Mouse (Mus musculus) kidney, adult 9 months (tissue): ENCODE measurements around the gene Ccnd1.

ENCODE experiments used
- DNase-seq: peaks from one replicate; pipeline ENCODE4 v3.0.0; 2022

The Ccnd1 gene

DNA sequence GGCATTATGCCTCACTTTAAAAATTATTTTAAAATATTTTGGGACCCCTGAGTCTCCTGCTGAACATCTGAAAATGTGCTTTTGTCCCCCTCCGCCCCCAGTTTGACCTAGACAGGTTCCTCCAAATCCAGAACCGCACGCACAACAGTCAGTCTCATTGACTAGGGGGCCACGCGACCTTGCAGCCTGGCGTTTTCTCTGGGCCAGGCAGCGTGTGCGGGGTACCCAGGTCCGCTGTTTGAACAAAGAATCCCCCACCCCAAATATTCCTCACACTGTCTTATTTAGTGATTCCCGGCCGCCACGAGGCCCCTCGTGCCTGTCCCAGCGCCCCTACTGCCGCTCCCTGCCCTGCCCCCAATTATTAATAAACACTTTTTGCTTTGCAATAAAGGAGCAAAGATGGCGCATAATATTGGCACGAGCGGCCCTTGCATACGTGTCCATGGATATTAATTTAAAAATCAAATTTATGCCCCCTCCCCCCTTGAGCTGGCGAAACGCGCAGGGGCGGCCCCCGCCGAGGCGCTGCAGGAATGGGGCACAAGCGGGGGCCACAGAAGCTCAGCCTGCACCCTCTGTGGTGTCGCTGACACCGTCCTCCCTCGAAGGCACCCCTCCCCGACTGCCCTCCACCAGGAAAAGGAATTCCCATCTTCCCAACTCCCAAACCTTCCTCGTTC, 923 bp downstream of the Ccnd1 start:
- peak; percentile 26 for DNase-seq

DNA sequence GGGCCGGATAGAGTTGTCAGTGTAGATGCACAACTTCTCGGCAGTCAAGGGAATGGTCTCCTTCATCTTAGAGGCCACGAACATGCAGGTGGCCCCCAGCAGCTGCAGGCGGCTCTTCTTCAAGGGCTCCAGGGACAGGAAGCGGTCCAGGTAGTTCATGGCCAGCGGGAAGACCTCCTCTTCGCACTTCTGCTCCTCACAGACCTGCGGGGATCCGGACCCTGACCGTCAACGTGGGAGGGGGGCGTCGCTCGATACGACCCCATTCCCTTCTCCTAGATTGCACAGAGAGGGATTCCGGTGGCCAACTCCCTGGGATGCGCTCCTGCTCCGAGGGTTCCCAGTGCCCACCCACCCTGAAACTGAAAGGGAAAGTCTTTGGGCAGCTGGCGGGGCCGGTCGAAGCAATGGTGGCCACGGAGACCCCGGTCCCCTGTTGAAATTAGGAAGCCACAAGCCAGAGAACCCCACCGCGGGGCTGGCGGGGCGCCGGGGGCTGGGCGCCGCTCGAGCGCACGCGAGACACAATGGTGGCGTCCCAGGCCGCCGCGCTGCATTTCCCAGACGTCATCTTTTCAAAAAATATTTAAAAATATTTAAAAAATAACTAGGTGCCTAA, 1.7 kb downstream of the Ccnd1 start:
- no peak for DNase-seq

- DNase-seq = peak; percentile 91
These were observed 2.2 kb downstream of the Ccnd1 start for GRCm38 (mm10) chr7:144937490-144937889.

DNA sequence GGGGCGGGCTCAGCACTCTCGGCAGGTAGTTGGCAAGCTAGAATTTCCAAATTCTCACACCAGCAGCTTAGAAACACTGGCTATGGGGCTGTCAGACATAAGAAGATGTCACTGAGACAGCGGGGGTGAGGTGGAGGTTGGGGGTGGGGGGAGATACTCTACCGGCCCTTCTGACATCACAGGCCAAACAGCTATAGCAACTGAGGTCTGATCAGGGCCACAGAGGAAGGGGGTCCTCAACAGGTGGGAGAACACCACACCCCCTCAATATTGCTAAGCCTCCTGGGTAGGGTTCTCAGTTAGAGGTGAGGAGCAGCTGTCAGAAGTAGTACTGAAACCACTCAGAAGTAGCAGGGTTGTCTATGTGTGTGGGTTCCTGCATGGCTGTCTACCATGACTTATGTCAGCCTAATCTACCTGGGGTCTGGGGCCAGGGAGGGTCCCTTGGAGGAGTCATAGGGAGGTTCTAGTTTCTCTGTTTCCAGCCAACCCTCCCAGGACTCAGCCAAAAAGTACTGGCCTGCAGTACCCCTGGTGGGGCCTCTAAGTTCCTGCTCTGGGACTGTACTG, 3.3 kb downstream of the Ccnd1 start:
- no peak for DNase-seq

GRCm38 (mm10) chr7:144935563-144935962, 4.2 kb downstream of the Ccnd1 start:
- DNase-seq = peak; percentile 46

DNA sequence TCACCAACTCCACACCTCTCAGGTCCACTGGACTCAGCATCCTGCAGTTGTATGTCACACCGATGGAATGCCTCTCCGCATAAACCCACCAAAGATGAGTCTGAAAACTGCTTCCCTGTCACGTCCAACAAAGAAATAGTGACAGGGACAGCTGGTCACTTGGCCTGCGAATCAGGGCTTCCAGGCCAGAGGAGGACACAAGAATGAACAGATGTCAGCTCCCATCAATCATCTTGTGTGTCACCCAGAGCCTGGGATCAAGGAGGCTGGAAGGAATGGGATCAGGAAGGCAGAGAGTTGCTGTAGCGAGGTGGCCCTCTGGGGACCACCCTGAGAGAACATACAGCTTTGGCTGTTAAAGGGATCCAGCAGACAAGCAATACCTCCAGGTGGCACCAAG, 4.8 kb downstream of the Ccnd1 start:
- no peak for DNase-seq

GRCm38 (mm10) chr7:144933796-144934195, 5.9 kb downstream of the Ccnd1 start:
- no peak for DNase-seq

DNA sequence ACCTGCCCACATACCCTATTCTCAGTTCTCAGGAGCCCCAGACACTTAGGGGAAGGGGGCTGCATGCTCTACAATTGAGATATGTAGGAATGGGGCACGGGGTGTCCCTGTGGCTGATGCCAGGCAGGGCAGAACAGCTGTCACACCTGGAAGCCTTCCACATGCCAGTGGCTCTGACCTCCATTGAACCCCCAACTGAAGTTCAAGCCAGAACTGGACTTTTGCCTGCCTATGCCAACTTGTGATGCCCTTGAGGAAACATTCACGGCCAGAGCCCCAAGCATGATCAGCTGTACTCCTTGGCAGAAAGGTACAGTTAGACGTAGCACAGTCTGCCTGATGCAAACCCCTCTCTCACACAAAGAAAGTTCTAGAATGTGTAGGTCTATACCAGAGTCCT, 6.4 kb downstream of the Ccnd1 start:
- peak; percentile 84 for DNase-seq

- no peak for DNase-seq
These were observed 7.3 kb downstream of the Ccnd1 start for GRCm38 (mm10) chr7:144932389-144932937.

- peak; percentile 35 for DNase-seq
These were observed 7.9 kb downstream of the Ccnd1 start for GRCm38 (mm10) chr7:144931778-144932177.

- no peak for DNase-seq
These were observed 9.8 kb downstream of the Ccnd1 start for GRCm38 (mm10) chr7:144929931-144930330.

DNA sequence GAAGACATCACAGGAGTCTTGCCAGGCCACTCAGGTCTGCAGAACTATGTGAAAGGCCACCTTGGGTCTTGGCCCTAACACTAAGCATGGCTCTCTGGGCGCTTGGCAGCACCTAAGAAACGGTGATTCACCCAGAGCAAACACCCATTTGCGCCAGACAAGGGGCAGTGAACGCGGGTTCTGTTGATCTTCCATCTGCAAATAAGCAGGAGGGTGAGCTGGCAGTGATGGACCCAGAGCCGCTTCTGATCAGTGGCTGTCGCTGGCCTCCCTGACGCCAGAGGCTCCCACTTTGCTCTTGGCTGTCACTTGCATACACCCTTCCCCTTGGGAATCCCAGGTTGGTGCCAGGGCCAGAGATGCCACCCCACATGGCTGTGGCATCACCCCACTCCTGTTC, 10.2 kb downstream of the Ccnd1 start:
- no peak for DNase-seq

- DNase-seq = peak; percentile 48
These were observed 10.9 kb downstream of the Ccnd1 start for GRCm38 (mm10) chr7:144928889-144929210.

- no peak for DNase-seq
These were observed 11.5 kb downstream of the Ccnd1 start for GRCm38 (mm10) chr7:144928009-144928888.

GRCm38 (mm10) chr7:144927591-144927990, 12.1 kb downstream of the Ccnd1 start:
- DNase-seq = no peak

DNA sequence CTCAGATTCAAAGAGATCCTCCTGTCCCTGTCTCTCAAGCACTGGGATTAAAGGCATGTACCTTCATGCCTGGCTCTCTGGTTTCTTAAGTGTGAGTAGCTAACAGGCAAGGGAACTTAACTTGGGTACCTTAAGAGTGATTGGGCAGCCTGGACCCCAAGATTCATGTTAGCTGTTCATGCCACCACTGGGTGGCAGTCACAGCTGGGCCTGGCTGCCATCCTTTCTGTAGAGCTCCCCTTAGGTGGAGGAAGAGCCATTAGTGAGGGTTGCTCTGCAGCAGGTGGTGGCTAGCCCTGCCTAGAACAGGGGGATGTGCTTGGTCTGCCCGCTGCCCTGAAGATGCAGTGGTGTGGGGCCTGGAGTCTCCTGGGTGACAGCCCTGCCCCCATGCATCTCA, 20.9 kb downstream of the Ccnd1 start:
- no peak for DNase-seq

- peak; percentile 92 for DNase-seq
These were observed 24.6 kb downstream of the Ccnd1 start, which contains the start of gene LTO1 for GRCm38 (mm10) chr7:144914948-144915750. Gene LTO1, plus strand, starts transcription at chr7:144915100.

DNA sequence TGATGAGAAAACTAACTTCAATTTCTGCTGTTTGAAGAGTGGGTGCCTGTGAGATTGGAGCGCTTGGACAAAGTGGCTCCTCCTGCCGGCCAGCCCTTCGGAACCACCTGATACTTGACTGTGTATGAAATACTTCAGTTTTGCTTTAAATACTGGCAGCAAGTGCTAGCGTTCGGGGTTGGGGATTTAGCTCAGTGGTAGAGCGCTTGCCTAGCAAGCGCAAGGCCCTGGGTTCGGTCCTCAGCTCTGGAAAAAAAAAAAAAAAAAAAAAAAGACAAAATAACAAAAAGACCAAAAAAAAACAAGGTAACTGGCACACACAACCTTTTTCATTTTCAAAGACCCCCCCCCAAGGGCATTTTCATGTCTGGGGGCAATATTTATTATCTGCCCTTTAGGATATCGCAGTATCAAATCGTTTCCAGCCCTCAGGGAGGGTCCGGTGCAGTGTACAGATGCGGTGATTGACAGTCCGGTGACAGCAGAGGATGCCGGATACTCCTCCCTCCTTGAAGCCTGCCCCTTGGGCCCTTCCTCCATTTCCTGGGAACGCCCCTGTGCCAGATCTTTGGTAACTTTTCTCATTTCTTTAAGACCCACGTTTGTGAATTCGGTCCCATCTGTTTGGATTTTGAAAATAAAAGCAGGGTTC, 25.3 kb downstream of the Ccnd1 start:
- no peak for DNase-seq

DNA sequence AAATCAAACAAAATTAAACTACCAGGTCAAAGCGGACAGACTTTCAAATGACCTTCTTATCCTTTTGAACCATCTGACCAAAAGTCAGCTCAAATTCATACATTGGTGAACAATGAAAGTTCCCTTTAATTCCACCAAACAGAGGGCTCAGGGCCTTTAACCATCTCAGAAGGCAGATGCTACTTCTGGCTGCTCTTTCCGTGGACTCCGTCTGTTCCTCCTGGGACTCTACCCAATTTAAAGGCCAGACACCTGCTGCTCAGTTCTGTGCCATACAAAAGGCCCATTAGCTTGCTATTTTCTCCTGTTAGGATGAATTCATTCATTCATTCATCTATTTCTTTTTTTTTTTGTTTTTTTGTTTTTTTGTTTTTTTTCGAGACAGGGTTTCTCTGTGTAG, 26.8 kb downstream of the Ccnd1 start:
- no peak for DNase-seq

DNA sequence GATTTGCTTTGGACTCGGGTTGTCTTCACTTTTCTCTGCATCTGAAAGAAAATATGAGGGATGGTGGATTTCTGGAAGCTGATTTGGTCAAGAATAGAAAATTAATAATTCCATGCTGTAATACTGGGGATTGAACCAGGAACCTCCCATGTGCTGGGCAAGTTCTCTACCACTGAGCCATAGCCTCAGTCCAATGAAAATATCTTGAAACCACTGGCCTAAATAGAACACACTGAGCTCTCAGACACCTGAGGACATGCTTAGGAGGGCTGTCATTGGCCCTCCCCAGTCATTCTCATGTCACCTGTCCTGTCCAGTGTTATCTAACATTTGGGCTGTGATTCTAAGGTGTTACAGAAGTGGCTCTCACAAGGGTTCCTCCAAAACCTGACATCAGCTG, 28.6 kb downstream of the Ccnd1 start:
- DNase-seq = no peak

DNA sequence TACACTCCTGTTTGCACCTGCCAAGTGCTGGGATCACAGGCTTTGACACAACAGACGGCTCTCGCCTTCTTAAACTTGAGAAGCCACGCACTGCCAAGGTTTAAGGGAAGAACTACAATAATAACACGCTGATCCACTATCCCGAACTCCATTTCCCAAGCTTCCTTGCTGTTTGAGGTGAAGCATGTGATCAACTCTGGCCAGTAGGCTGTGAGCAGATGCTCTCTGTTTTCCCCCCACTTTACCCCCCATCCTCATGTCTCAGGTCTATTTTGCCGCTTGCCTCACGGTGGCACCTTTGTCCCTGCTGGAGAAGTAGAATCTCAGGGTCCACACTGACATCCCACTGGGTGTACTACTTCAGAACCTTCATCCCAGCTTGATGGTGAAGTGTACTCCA, 31.0 kb downstream of the Ccnd1 start:
- no peak for DNase-seq

DNA sequence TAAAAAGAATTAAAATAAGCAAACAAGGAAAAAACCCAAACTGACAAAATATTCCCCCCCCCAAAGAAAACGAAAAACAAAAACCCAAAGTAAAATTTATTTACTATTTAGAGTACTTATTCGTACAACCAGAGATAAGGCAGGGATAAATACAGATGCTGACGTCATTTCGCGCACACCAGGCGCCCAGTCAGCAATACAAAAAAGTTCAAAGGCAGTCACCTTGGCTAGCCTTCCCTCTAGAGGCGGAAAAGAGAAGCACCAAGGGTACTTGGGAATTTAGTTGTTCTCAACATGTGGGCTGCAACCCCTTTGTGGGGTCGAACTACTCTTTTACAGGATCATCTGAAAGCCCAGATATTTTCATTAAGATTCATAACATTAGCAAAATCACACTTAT, 31.9 kb downstream of the Ccnd1 start:
- no peak for DNase-seq
